Mouse (Mus musculus) spleen, adult 12 weeks (tissue): ENCODE measurements around the gene Mok.
A peak's percentile ranks its signal among the peaks of the same experiment; 100 is the strongest.
"Not testable (repeated sequence)": the region's sequence is repeated elsewhere in the genome, so short reads cannot be mapped to it uniquely, and the experiment has no call there.

Experiments used
- DNase-seq: peaks from one replicate; pipeline ENCODE4 v3.0.0; 2022; ENCODE audit warnings: low spot score

Gene Mok

GRCm38 (mm10) chr12:110840348-110841198 is at the start of gene Mok:
Gene Mok (minus strand): TSS chr12:110840939.
- peak; percentile 90 for DNase-seq

- DNase-seq: peak; percentile 92
Measured at GRCm38 (mm10) chr12:110889036-110890020, 48.6 kb upstream of the Mok start, which contains the start of the genes Cinp and Tecpr2. Gene Cinp (minus strand): TSS chr12:110889145. Gene Tecpr2 (plus strand): TSS chr12:110889264.

GRCm38 (mm10) chr12:110888606-110889005 is 47.9 kb upstream of the Mok start:
- no peak for DNase-seq

GRCm38 (mm10) chr12:110888106-110888505 is 47.4 kb upstream of the Mok start:
- DNase-seq: no peak

- no peak for DNase-seq
Measured at GRCm38 (mm10) chr12:110885251-110885650, 44.5 kb upstream of the Mok start.

- DNase-seq: no peak
Measured at GRCm38 (mm10) chr12:110882291-110882690, 41.6 kb upstream of the Mok start.

GRCm38 (mm10) chr12:110875351-110875750 is 34.6 kb upstream of the Mok start:
- no peak for DNase-seq

- DNase-seq: no peak
Measured at GRCm38 (mm10) chr12:110871247-110871646, 30.5 kb upstream of the Mok start.

- no peak for DNase-seq
Measured at GRCm38 (mm10) chr12:110870107-110870506, 29.4 kb upstream of the Mok start.

GRCm38 (mm10) chr12:110865989-110866388 is 25.2 kb upstream of the Mok start:
- no peak for DNase-seq

GRCm38 (mm10) chr12:110865571-110865970 is 24.8 kb upstream of the Mok start:
- DNase-seq: no peak

- DNase-seq: no peak
Measured at GRCm38 (mm10) chr12:110864008-110864407, 23.3 kb upstream of the Mok start.

GRCm38 (mm10) chr12:110861256-110861655 is 20.5 kb upstream of the Mok start:
- DNase-seq: no peak

GRCm38 (mm10) chr12:110860293-110860692 is 19.6 kb upstream of the Mok start:
- DNase-seq: no peak

- not testable (repeated sequence) for DNase-seq
Measured at GRCm38 (mm10) chr12:110858681-110859080, 17.9 kb upstream of the Mok start.

GRCm38 (mm10) chr12:110857196-110857595 is 16.5 kb upstream of the Mok start:
- DNase-seq: no peak

GRCm38 (mm10) chr12:110854786-110855737 is 14.3 kb upstream of the Mok start:
- DNase-seq: no peak

GRCm38 (mm10) chr12:110851923-110852322 is 11.2 kb upstream of the Mok start:
- no peak for DNase-seq

- peak; percentile 21 for DNase-seq
Measured at GRCm38 (mm10) chr12:110851414-110851813, 10.7 kb upstream of the Mok start.

GRCm38 (mm10) chr12:110850929-110851256 is 10.2 kb upstream of the Mok start:
- DNase-seq: no peak
